Mouse (Mus musculus) Patski (cell line): Measurements from ENCODE around the gene Tom1l2. TPM values are rescaled to one million over a fixed set of nuclear protein-coding genes. Genes with fewer than 3 reads are reported as not detected.

ENCODE experiments used
- ATAC-seq: fragments of 100-300 bp; one replicate; pipeline ENCODE4 v1.8.0; 2021
- CTCF ChIA-PET: fragments of 350-600 bp; sonication (Branson Sonifier 250); formaldehyde crosslinking; loops from one replicate; lab custom pipeline; 2022; ENCODE audit warnings: inconsistent platforms; lab: Charles Lee
- POLR2A ChIA-PET: fragments of 350-600 bp; sonication (Branson Sonifier 250); formaldehyde crosslinking; loops from one replicate; lab custom pipeline; 2022; ENCODE audit warnings: antibody characterized with exemption, inconsistent platforms; lab: Charles Lee
- DNase-seq: peaks from one replicate; pipeline ENCODE4 v3.0.0-alpha.2; 2011; ENCODE audit warnings: low read depth, low spot score
- H3K27me3 ChIP-seq: fragments of 371-371 bp; one replicate; pipeline ENCODE4 v1.5.1; 2021
- CTCF ChIP-seq: fragments of 100-300 bp; IDR thresholded peaks from one replicate; pipeline ENCODE4 v1.5.1; 2021
- in situ Hi-C: fragments of 300-500 bp; cut with MboI; formaldehyde crosslinking; loops from 3 replicates; pipeline ENCODE4 v1.11.1; 2018; ENCODE audit warnings: low pct_unique_long_range_greater_than_20kb, mixed read lengths
- polyA plus RNA-seq: library from polyadenylated mRNA; unstranded; gene quantifications from one replicate; pipeline ENCODE4 v1.2.3, GENCODE M21; 2021

Gene Tom1l2
- polyA plus RNA-seq, 1 experiment from 2014 or later, result 55.5 TPM

DNA sequence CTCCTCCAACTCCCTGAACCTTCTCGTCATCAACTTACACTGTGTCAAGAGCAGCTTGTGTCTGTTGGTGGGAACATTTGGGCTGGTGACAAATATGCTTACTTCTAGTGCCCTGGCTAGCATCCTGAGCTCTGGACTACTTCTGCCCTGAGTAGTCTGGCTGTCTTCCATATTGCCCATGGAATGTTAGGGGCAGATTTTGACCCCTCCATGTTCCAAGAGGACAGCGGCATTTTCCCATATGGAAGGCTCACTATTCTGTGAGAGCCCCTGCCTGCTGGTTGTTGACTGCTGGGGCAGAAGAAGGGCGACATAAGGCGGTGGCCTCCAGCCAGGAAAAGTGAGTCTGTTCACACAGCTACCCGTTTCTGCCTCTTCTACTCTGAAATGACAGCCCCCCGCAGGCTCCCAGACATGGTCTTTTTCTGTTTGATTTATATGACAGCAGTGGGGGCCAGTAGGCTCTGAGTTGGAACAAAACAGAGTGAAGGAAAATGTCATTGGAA lies 96.5 kb downstream of the Tom1l2 start:
- DNase-seq (peak; percentile 43), ATAC-seq (no peak)
- POLR2A ChIA-PET, result interaction anchor here (0.6 to 0.9 kb wide), 2 partner anchors 11 to 18 kb away, joined by 3 to 4 read pairs; no protein-coding TSS in a partner anchor
- CTCF ChIA-PET, result interaction anchor here (0.8 to 1.9 kb wide), 4 partner anchors 10 to 37 kb away, joined by 3 to 5 read pairs (median 4); no protein-coding TSS in a partner anchor
- H3K27me3 ChIP-seq, result no peaks in the 10 kb centered on the region
- no peak for TF ChIP-seq CTCF
- in situ Hi-C loops, result no loop called here

DNA sequence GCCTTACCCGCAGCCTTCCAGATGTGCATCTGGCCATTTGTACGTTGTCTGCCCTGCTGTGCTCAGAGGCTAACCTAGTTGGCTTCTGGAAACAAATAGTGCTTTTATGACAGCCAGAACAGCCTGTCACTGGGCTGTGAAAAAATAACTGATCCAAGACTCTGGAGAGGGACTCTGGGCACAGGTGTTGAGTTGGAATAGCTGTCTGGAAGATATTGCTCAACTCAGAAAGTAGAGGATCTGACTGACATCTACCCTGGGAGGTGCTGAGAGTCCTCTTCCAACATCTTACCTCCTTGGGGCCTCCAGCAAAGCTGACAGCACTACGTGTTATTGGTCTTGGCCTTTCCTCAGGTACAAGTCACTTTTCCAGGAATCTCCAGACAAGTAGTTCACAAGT lies 97.1 kb downstream of the Tom1l2 start:
- DNase-seq (no peak), ATAC-seq (no peak)
- in situ Hi-C loops, result no loop called here
- POLR2A ChIA-PET, result interaction anchor here (0.6 kb wide), 1 partner anchor 12 kb away, joined by 4 read pairs; no protein-coding TSS in a partner anchor
- CTCF ChIA-PET, result interaction anchor here (0.7 to 1.9 kb wide), 4 partner anchors 10 to 37 kb away, joined by 4 to 5 read pairs (median 4); no protein-coding TSS in a partner anchor
- TF ChIP-seq CTCF, result no peak
- no peaks in the 10 kb centered on the region for H3K27me3 ChIP-seq

DNA sequence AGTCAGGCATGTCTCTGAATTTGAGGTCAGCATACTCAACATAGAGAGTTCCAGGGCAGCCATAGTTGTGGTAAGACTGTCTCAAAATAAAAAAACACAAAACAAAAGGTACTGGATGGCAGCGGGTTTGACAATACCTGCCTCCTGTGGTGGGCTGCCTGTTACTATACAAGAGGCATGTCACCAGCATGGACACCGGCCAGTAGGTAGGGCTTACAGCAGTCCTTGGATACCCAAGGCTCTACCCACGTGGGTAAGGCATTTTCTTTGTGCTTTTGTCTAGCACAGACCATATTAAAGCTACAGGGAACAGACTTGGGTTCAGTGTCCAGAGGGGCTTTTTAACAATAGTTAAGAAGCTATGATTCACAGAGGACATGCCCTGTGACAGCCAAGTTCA lies 97.5 kb downstream of the Tom1l2 start:
- ATAC-seq (no peak), DNase-seq (no peak)
- TF ChIP-seq CTCF, result no peak
- ChIA-PET CTCF (interaction anchor here (0.7 to 1.9 kb wide), 2 partner anchors 18 to 38 kb away, joined by 4 to 5 read pairs; no protein-coding TSS in a partner anchor), POLR2A (no interaction called here)
- no peaks in the 10 kb centered on the region for H3K27me3 ChIP-seq
- in situ Hi-C loops, result no loop called here

DNA sequence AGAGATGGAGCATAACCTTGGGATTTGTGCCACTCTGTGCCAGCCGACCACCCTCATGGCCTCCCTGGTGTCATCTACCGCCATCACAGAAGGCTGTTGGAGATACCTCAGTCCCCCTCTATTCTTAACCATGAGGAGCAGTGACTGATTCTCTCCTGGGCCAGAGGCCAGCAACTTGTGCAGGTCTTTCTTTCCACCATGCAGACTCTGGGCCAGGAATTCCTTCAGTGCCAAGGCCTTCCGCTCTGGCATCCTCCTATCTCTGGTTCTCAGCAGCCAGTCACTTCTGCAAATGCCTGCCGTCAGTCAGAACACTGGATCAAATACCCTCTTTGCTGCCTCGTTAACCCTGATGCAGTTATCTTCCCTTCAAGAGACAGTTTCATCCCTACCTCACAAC lies 98.4 kb downstream of the Tom1l2 start:
- ChIA-PET CTCF (no interaction called here), POLR2A (no interaction called here)
- H3K27me3 ChIP-seq, result no peaks in the 10 kb centered on the region
- in situ Hi-C loops, result loop anchor here (5.0 kb wide), 1 partner anchor 158 kb away; no protein-coding TSS in a partner anchor
- TF ChIP-seq CTCF, result no peak
- DNase-seq (no peak), ATAC-seq (no peak)

DNA sequence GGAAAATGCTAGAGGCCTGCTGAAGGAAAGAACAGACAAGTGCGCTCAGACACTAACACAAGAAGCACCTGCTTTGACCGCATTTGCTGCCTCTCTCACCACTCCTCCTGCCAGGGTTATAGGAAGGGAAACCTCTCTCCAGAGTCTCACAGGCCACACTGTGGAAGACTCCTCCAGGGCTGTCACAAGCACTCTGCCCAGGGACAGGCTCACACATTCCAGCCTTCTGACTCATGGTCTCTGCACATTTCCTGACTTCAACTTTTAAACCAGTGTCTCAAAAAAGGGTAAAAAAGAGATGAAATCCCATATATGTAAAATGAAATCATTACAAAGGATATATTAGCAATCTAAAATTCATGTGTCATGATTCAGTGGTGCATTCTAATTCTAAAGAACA lies 99.2 kb downstream of the Tom1l2 start:
- CTCF ChIA-PET, result no interaction called here
- no peak for ATAC-seq

DNA sequence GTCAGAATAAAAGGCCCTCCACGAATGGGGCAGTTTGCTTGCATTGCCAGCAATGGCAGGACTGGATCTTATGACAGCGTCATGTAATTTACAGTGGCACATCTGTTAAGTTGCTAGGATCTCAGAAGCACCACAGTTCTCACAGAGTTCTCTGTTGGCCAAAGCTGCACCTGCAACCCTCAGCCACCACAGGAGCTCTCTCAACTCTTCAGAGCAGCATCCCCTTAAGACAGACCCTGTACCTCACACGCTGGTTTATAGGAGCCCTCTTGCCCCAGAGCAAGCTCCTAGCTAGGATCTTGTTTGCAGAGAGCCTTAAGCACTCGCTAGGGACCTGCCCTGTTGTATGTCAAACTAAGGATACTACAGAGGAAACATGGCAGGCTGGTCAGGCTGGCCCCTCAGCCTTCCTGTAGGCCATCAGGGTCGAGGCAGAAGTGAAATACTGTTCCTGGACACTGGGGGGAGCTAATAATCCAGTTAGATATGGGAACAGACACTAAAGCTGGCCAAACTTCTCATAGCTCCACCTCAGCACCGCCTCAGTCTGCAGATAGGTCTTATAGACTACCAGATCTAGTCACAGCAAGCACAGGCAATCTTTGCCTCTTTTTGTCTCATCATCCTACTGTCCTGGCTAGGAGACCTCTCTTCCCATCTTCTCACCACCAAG lies 101.6 kb downstream of the Tom1l2 start:
- H3K27me3 ChIP-seq, result no peaks in the 10 kb centered on the region
- DNase-seq (no peak), ATAC-seq (no peak)
- in situ Hi-C loops, result loop anchor here (5.0 kb wide), 1 partner anchor 161 kb away; no protein-coding TSS in a partner anchor
- peak; percentile 65 for TF ChIP-seq CTCF
- CTCF ChIA-PET, result interaction anchor here (1.2 to 2.0 kb wide), 3 partner anchors 40 to 164 kb away, joined by 3 to 7 read pairs (median 6); no protein-coding TSS in a partner anchor
- POLR2A ChIA-PET, result interaction anchor here (0.8 to 1.1 kb wide), 2 partner anchors 16 to 42 kb away, joined by 3 read pairs; no protein-coding TSS in a partner anchor

More for the DNA sequence above, 99.2 kb downstream of the Tom1l2 start:
- no peaks in the 10 kb centered on the region for H3K27me3 ChIP-seq
- POLR2A ChIA-PET, result no interaction called here
- in situ Hi-C loops, result loop anchor here (5.0 kb wide), 1 partner anchor 159 kb away; no protein-coding TSS in a partner anchor
- no peak for DNase-seq
- no peak for TF ChIP-seq CTCF

DNA sequence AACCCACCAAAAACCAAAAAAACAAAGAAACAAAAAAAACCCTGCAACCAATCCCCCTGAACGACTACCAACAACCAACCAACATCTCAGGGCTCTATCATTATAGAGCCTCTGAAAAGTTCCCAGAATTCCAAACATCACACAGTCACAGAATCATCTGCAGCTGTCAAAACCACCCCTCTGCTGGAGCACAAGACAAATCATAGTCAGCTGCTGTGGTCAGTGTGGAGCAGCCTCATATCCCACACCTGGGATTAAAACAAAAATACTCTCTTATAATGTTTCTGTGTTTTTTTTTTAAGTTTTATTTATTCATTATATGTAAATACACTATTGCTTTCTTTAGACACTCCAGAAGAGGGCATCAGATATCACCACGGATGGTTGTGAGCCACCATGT lies 102.8 kb downstream of the Tom1l2 start:
- CTCF ChIA-PET, result interaction anchor here (2.0 kb wide), 1 partner anchor 43 kb away, joined by 7 read pairs; no protein-coding TSS in a partner anchor
- ATAC-seq (no peak), DNase-seq (no peak)
- in situ Hi-C loops, result loop anchor here (5.0 kb wide), 1 partner anchor 162 kb away; no protein-coding TSS in a partner anchor
- POLR2A ChIA-PET, result interaction anchor here (0.6 to 1.1 kb wide), 3 partner anchors 43 to 269 kb away, joined by 3 to 6 read pairs (median 3); no protein-coding TSS in a partner anchor
- no peak for TF ChIP-seq CTCF
- no peaks in the 10 kb centered on the region for H3K27me3 ChIP-seq

DNA sequence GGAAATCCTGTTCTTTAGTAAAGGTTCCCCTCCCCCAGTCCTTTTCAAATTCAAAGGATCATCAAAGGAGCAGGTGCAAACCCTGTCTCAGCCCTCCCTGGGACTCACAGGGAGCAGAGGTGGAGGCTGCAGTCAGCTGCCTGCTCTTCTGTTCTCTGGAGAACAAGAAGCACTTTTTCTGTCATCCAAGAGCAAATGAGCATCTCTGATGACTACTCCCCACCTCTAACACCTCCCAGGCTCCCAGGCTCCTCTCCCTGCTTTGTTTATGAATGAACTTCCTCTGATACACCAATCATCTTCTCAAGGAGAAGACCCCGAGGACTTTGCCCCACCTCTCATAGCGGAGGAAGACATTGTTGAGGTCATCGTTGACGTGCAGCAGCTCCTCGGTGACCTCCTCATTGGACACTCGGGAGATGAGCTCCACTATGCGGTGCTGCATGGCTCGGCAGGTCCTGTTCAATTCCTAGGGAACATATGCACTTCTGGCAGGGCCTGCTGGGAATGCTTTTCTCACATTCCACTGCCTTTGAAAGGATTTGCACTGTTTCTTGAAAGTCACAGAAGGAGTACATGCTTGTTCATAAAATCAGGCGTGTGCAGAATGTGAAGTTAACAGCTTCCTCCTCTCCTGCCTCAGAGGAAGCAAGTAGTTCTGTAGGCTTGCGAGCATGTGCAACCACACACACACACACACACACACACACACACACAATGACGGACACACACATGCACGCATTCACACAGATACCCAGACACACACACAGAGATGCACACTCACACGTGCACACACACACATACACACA lies 103.9 kb downstream of the Tom1l2 start:
- ChIA-PET POLR2A (no interaction called here), CTCF (no interaction called here)
- no peaks in the 10 kb centered on the region for H3K27me3 ChIP-seq
- in situ Hi-C loops, result no loop called here
- DNase-seq, result no peak
- no peak for ATAC-seq
- TF ChIP-seq CTCF, result no peak

DNA sequence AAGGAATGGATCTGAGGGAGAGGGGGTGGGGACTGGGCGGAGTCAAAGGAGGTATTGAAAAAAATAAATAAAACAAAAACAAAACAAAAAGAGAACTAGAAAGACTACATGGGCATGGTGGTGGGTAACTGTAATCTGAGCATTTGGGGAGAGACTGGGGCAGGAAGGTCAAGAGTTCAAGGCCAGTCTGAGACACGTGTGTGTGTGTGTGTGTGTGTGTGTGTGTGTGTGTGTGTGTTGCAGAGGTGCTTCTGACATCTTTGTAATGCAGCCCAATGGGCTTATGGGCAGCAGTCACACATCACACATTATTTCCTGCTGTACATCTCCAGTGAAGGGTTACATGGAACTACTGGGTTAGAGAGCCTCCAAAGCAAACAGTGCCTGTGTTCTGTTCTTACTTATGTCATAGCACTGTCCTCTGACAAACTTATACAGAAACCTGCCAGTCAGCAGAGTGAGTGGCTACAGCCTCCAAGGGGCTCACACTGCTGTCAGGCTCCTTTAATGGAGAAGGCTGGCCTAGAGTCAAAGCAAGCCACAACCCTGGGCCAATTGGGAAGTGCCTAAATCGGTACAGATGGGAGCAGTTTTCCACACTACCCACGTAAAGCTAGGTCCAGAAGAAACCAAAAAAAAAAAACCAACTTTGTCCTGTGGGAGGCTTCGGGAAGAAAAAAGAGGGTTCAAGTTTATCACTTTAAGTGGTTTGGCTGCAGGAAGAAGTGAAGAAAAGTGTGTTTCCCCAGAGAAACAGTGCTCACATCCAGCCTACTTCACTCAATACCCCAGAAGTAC lies 104.8 kb downstream of the Tom1l2 start:
- in situ Hi-C loops, result no loop called here
- TF ChIP-seq CTCF, result no peak
- DNase-seq (no peak), ATAC-seq (no peak)
- H3K27me3 ChIP-seq, result no peaks in the 10 kb centered on the region
- ChIA-PET POLR2A (no interaction called here), CTCF (no interaction called here)
